Mouse (Mus musculus): ENCODE results near the gene Plvap. TPM values are rescaled to one million over a fixed set of nuclear protein-coding genes. Genes with fewer than 3 reads are reported as not detected.
A peak's percentile ranks its signal among the peaks of the same experiment; 100 is the strongest.

Plvap gene
- total and polyA plus RNA-seq, 3 experiments = 11.7 to 20.4 TPM; not detected in 1

DNA sequence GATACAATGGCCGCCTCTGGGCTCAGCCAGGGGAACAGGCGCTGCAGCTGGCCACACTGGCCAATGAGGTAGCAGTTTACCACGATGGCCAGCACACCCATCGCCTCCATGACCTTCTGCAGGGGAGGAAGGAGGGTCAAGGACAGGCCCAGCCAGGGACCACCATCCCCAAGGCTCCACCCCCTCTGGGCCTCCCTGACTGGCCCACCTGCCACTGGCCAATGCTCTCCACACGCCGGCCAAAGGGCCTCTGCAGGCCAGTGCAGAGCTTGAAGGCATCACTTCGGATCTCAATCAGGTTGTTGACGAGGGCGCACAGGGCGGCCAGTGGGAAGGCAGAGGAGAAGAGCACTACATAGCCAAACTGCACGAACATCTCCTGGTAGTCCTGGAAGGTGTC lies 32.6 kb downstream of the Plvap start:
- no peak overlapping the region for H3K4me3 ChIP-seq (ENCODE audit: control insufficient read depth in 1 of 2, insufficient read depth in 1 of 2, low read depth in 2 of 2, low read length in 2 of 2)
- H3K4me1 ChIP-seq (ENCODE audit: control insufficient read depth in 1 of 2, insufficient read depth in 2 of 2, low read length in 2 of 2) = no peaks in the 10 kb centered on the region
- no peaks in the 10 kb centered on the region for H3K27me3 ChIP-seq (ENCODE audit: control insufficient read depth in 1 of 2, insufficient read depth in 2 of 2, low read length in 2 of 2)

GRCm38 (mm10) chr8:71477196-71477845 lies 34.2 kb downstream of the Plvap start:
- Histone ChIP-seq H3K9me3 (replicated peaks; ENCODE audit: insufficient read depth, low read length) (no peaks in the 10 kb centered on the region), H3K4me1 (ENCODE audit: control insufficient read depth in 1 of 2, insufficient read depth in 2 of 2, low read length in 2 of 2) (no peaks in the 10 kb centered on the region), H3K27me3 (ENCODE audit: control insufficient read depth in 1 of 2, insufficient read depth in 2 of 2, low read length in 2 of 2) (no peaks in the 10 kb centered on the region), H3K36me3 (ENCODE audit: control insufficient read depth in 1 of 2, insufficient read depth in 2 of 2, low read length in 2 of 2) (0 out of 4 replicates have a peak, but pooled peaks cover 0 to 2% of the 10 kb centered on the region in 2 experiments), H3K9ac (ENCODE audit: control insufficient read depth, low read depth, low read length, poor library complexity, severe bottlenecking) (peak overlapping the region; percentile 90), H3K4me3 (ENCODE audit: control insufficient read depth in 1 of 2, insufficient read depth in 1 of 2, low read depth in 2 of 2, low read length in 2 of 2) (peak overlapping the region; percentile 57 to 59), H3K79me2 (ENCODE audit: control insufficient read depth, insufficient read depth, low read length, poor library complexity) (peaks cover 2% of the 10 kb centered on the region; the same call in 1 of the 2 replicates), H3K27ac (ENCODE audit: control insufficient read depth, low read depth, low read length) (peak overlapping the region; percentile 46)
- TF ChIP-seq MYC (IDR thresholded peaks at IDR 0.05; ENCODE audit: low read depth, low read length) (peak; percentile 97), TBP (IDR thresholded peaks at IDR 0.05; ENCODE audit: low read depth, low read length) (peak; percentile 72), SIN3A (IDR thresholded peaks at IDR 0.05; ENCODE audit: low read length) (peak; percentile 96), ETS1 (IDR thresholded peaks at IDR 0.05; ENCODE audit: low read depth, low read length) (peak; percentile 45), E2F4 (IDR thresholded peaks at IDR 0.05; ENCODE audit: borderline replicate concordance, low read depth, low read length) (no peak), CHD1 (IDR thresholded peaks at IDR 0.05; ENCODE audit: low read depth, low read length) (peak; percentile 46; the same call in 1 of the 2 replicates), CTCF (IDR thresholded peaks at IDR 0.05 in 2 of 3, conservative IDR thresholded peaks at IDR 0.05 in 1 of 3; ENCODE audit: control insufficient read depth in 1 of 3, insufficient read depth in 1 of 3, low read depth in 2 of 3, low read length in 3 of 3, poor library complexity in 1 of 3, severe bottlenecking in 1 of 3) (peak; percentile 84 to 91 (median 91)), HCFC1 (IDR thresholded peaks at IDR 0.05; ENCODE audit: low read depth, low read length) (peak; percentile 76), MXI1 (IDR thresholded peaks at IDR 0.05; ENCODE audit: low read depth, low read length) (peak; percentile 98), SMC3 (IDR thresholded peaks at IDR 0.05; ENCODE audit: low read depth, low read length) (peak; percentile 51), RAD21 (IDR thresholded peaks at IDR 0.05; ENCODE audit: low read depth, low read length) (peak; percentile 39), MYB (IDR thresholded peaks at IDR 0.05; ENCODE audit: low read depth, low read length) (no peak), NELFE (IDR thresholded peaks at IDR 0.05; ENCODE audit: low read depth, low read length) (peak; percentile 44; the same call in 1 of the 2 replicates), MAX (IDR thresholded peaks at IDR 0.05; ENCODE audit: low read length) (peak; percentile 94), USF2 (IDR thresholded peaks at IDR 0.05; ENCODE audit: borderline replicate concordance in 1 of 2, insufficient read depth in 1 of 2, low read depth in 1 of 2, low read length in 2 of 2) (no peak), ZMIZ1 (IDR thresholded peaks at IDR 0.05; ENCODE audit: low read depth, low read length) (no peak), POLR2A (IDR thresholded peaks at IDR 0.05; ENCODE audit: control insufficient read depth in 1 of 2, insufficient read depth in 1 of 2, low read depth in 1 of 2, low read length in 2 of 2, poor library complexity in 1 of 2) (peak; percentile 35 to 59; a peak in 2 of 4 replicates), UBTF (IDR thresholded peaks at IDR 0.05; ENCODE audit: borderline replicate concordance, insufficient read depth, low read depth, low read length) (no peak), ELF1 (IDR thresholded peaks at IDR 0.05; ENCODE audit: low read depth, low read length) (peak; percentile 64; the same call in 1 of the 2 replicates)
- peak; percentile 90 for DNase-seq (ENCODE audit: low read depth, low spot score)

More for the DNA sequence above, 32.6 kb downstream of the Plvap start:
- DNase-seq (ENCODE audit: low read depth, low spot score) = no peak
- H3K27ac ChIP-seq (ENCODE audit: control insufficient read depth, low read depth, low read length) = no peak overlapping the region
- no peak overlapping the region for H3K9ac ChIP-seq (ENCODE audit: control insufficient read depth, low read depth, low read length, poor library complexity, severe bottlenecking)
- H3K9me3 ChIP-seq (replicated peaks; ENCODE audit: insufficient read depth, low read length) = no peaks in the 10 kb centered on the region
- 0 out of 4 replicates have a peak, but pooled peaks cover 0 to 2% of the 10 kb centered on the region in 2 experiments for H3K36me3 ChIP-seq (ENCODE audit: control insufficient read depth in 1 of 2, insufficient read depth in 2 of 2, low read length in 2 of 2)
- TF ChIP-seq E2F4 (IDR thresholded peaks at IDR 0.05; ENCODE audit: borderline replicate concordance, low read depth, low read length) (no peak), CTCF (IDR thresholded peaks at IDR 0.05 in 2 of 3, conservative IDR thresholded peaks at IDR 0.05 in 1 of 3; ENCODE audit: control insufficient read depth in 1 of 3, insufficient read depth in 1 of 3, low read depth in 2 of 3, low read length in 3 of 3, poor library complexity in 1 of 3, severe bottlenecking in 1 of 3) (no peak), MYB (IDR thresholded peaks at IDR 0.05; ENCODE audit: low read depth, low read length) (no peak), UBTF (IDR thresholded peaks at IDR 0.05; ENCODE audit: borderline replicate concordance, insufficient read depth, low read depth, low read length) (no peak), HCFC1 (IDR thresholded peaks at IDR 0.05; ENCODE audit: low read depth, low read length) (no peak), MYC (IDR thresholded peaks at IDR 0.05; ENCODE audit: low read depth, low read length) (no peak), SIN3A (IDR thresholded peaks at IDR 0.05; ENCODE audit: low read length) (no peak), TAL1 (IDR thresholded peaks at IDR 0.05; ENCODE audit: low read length) (no peak)
- peaks cover 2% of the 10 kb centered on the region; the same call in 1 of the 2 replicates for H3K79me2 ChIP-seq (ENCODE audit: control insufficient read depth, insufficient read depth, low read length, poor library complexity)

All from MEL (cell line).